Mouse (Mus musculus) bone marrow, adult 2 months (tissue): Measurements from ENCODE around the gene Sim2. TPM values are rescaled to one million over a fixed set of nuclear protein-coding genes. Genes with fewer than 3 reads are reported as not detected.

Experiments
- H3K27ac ChIP-seq: fragments of 200-500 bp; 2 replicates; pipeline ENCODE4 v1.5.1; 2012; ENCODE audit warnings: low read depth, mild to moderate bottlenecking, control low read depth, inconsistent platforms, low read length; ENCODE audit not compliant: control insufficient read depth, poor library complexity, insufficient read depth
- H3K4me1 ChIP-seq: fragments of 200-500 bp; 2 replicates; pipeline ENCODE4 v1.6.1; 2011; ENCODE audit warnings: low read length; ENCODE audit not compliant: control insufficient read depth, insufficient read depth
- H3K4me3 ChIP-seq: fragments of 200-500 bp; replicated peaks from 2 replicates; pipeline ENCODE3; 2011; ENCODE audit warnings: mild to moderate bottlenecking, low read depth, low read length, control low read depth; ENCODE audit not compliant: control insufficient read depth
- CTCF ChIP-seq: fragments of 200-500 bp; IDR thresholded peaks from 2 replicates; pipeline ENCODE4 v1.5.1; 2011; ENCODE audit warnings: low read length, control low read depth; ENCODE audit not compliant: control insufficient read depth, insufficient read depth
- POLR2A ChIP-seq: fragments of 200-500 bp; IDR thresholded peaks from 2 replicates; pipeline ENCODE4 v1.6.1; 2011; ENCODE audit warnings: low read depth, mild to moderate bottlenecking, control low read depth, low read length, borderline replicate concordance; ENCODE audit not compliant: control insufficient read depth
- WGBS: fragments of 180-500 bp; shearing (Covaris S2); methylation state at CpG from one replicate; pipeline ENCODE4 v1.1.7; 2018; 5-methylcytosine and 5-hydroxymethylcytosine counted together
- polyA plus RNA-seq: library from polyadenylated mRNA; stranded (reverse); fragments of >200 nt; gene quantifications from 2 replicates; pipeline ENCODE4 v1.2.4, GENCODE M21; 2011; ENCODE audit warnings: low replicate concordance; ENCODE audit not compliant: missing spikeins, insufficient read depth, insufficient read length

Gene Sim2
- polyA plus RNA-seq, 1 experiment: not detected

DNA sequence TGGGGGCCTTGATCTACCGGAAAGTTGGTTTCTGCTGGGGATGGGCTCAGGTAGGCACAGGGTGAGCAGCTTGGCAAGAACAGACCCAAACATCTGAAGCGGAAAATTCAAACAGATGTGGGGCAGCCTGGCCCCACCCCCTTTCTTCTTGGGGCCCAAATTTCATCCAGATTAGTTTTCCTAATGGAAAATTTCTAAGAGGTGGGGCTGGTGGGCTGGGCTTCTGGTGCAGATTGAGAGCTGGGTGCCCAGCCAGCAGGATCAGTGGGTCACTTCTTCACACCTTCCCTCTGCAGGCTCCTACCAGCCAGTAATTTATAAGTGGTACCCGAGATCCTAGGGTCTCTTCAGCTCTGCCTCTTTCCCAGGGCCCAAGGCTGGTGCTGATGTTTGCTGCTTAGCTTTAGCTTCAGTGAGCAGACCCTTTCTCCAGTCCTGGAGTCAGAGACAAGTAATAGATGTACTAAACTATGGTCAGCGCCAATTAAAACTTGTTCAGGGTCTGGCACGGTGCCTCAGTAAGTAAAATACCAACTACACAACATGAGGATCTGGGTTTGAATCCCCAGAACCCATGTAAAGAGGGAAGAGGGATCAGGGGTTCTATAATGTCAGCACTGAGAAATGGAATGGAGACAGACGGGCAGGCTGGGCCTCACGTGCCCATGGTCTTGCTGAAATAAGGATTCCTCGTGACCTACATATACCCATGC, 2.6 kb upstream of the Sim2 start:
- no peak overlapping the region for H3K27ac ChIP-seq
- H3K4me3 ChIP-seq: no peak overlapping the region
- TF ChIP-seq CTCF (no peak), POLR2A (no peak)
- 18% methylated on average over 8 of the region's 8 CpGs for WGBS
- no peaks in the 10 kb centered on the region for H3K4me1 ChIP-seq

DNA sequence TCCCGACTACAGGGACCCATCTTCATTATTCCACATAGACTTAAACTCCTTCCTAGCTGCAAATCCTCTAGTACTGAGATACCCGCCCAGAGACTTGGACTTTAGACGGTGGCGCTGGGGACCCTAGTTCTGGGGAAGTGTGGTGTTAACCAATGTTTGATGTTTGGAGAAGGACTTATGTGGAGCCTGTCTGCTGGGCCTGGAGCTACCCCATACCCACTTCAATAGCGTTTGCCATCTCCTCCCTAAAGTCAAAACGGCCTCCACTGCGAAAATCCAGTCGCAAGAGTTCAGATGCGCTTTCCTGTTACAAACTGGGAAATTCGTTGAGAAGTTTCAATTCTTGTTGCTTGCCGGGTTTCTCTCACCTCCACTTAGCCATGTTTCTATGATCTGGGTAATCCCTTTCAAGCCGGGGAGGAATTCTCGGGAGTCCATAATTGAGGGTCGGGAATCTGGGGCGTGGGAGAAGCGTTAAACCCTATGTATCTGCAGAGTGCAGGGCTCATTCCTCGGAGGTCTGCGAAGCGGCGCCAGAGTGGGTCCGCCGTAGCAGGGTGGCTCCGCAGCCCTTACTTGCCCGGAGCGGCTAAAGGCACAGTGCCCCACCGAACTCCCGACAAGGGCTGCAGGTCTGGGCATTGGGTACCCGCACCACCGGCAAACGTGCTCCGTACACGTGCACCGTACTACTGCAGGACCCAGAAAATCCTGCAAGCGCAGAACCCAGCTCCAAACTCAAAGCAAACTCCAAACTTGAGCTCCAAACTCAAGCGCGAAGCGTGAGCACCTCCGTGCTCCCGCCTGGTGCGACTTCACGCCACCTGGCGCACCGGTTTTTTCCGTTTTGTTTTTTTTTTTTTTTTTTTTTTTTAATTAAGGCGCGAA, 1.5 kb upstream of the Sim2 start:
- H3K4me1 ChIP-seq: no peaks in the 10 kb centered on the region
- 5% methylated on average over 46 of the region's 46 CpGs for WGBS
- TF ChIP-seq CTCF: no peak
- no peak for TF ChIP-seq POLR2A

DNA sequence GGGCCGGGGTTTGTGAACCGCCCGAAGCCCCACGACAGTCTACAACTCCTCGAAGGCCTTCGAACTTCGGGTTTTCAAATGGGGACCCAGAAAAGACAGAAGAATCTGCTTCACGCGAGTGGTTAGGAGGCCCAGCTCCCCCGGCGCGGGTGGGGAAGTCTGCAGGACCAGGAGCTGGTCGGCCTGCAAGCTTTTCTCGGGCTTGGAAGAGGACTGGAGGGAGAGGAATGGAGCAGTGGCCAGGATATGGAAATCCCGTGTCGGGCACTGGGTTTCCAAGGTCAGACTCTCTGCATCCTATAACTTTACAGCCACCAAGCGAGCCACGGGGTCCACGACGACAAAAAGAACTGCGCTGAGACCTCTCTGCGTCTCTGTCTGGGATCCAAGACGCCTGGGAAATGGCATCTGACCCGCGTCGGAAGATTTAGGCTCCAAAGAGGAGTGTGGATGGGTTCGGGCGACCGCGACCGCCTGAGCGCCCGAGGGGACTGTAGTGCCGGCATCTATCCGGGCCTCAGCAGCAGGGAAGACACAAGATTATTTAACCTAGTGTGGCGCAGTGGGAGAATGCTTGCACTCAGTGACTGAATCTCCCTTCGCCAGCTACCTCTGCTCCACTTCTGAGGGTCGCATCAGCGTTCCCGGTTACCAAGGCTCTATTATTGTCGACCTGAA, 744 bp upstream of the Sim2 start:
- Histone ChIP-seq H3K4me1 (no peaks in the 10 kb centered on the region), H3K27ac (no peak overlapping the region), H3K4me3 (no peak overlapping the region)
- WGBS: 3% methylated on average over 41 of the region's 41 CpGs
- TF ChIP-seq CTCF (no peak), POLR2A (no peak)

More for the DNA sequence above, 1.5 kb upstream of the Sim2 start:
- no peak overlapping the region for H3K27ac ChIP-seq
- no peak overlapping the region for H3K4me3 ChIP-seq

DNA sequence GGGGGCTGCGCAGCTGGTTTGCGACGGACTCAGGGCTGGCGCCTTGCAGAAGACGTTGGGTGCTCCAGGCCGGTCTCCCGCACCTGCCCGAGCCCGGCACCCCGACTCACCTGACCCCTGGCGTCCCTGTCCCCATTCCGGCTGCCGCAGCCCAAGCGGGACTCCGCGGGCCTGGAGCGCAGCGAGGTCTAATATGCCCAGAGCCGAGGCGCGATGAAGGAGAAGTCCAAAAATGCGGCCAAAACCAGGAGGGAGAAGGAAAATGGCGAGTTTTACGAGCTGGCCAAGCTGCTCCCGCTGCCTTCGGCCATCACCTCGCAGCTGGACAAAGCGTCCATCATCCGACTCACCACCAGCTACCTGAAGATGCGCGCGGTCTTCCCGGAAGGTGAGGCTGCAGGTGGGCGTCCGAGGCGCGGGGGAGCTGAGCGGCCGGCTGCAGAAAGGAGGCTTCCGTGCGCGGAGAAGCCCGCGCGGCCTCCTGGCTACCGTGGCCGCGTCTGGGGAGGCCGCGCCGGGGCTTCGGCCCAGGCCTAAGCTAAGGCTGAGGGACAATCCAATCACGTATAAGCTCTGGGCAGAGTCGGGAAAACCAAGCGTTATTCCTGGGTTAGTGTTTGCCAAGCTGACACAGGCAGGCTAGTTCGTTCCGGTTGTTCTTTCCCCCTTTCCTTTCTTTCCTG, 1.0 kb downstream of the Sim2 start:
- WGBS: 3% methylated on average over 57 of the region's 57 CpGs
- no peak overlapping the region for H3K4me3 ChIP-seq
- H3K27ac ChIP-seq: no peak overlapping the region; the same call in 1 of the 2 replicates
- H3K4me1 ChIP-seq: no peaks in the 10 kb centered on the region
- TF ChIP-seq CTCF (no peak), POLR2A (no peak)

DNA sequence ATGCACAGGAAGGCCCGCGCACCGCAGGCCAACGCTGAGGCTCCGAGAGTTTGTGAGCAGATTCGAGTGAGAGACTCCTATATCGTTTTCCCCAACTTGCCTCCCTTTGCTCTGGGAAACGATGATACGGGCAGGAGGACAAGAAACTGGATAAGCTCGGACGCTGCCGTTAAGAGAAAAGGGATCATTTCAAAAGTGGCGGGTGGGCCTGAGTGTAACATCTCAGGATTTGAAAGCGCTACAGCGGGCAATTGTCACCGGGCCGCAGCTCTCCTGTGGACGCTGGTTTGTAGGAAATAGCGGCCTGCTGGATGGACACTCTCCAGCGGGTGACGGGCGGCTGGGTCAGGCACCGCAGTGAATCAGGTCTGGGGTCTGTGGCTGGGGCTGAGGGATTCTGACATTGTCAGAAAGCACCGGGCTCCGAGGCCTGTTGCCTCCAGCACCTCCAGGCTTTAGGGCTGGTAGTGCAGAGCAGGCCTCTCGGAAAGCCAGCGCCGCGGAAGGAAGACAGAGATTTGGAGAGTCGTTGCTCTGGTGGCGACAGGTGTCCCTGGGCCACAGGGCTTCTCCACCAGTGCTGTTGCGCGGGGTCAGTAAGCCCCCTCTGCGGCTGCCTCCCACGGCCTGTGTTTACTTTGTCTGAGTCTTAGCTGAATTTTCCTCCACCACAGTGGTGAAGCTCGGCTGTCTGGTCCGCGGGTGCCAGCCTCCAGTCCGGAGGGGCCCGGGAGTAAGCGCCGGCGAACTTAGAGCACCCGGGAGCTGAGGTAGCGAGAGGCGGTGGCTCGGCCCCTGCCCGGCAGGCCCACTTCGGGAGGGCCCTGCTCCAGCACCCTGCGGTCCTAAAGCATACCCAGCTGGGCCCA, 2.2 kb downstream of the Sim2 start:
- TF ChIP-seq POLR2A: no peak
- no peak for TF ChIP-seq CTCF
- Histone ChIP-seq H3K4me1 (no peaks in the 10 kb centered on the region), H3K27ac (no peak overlapping the region), H3K4me3 (no peak overlapping the region)
- 5% methylated on average over 50 of the region's 50 CpGs for WGBS

DNA sequence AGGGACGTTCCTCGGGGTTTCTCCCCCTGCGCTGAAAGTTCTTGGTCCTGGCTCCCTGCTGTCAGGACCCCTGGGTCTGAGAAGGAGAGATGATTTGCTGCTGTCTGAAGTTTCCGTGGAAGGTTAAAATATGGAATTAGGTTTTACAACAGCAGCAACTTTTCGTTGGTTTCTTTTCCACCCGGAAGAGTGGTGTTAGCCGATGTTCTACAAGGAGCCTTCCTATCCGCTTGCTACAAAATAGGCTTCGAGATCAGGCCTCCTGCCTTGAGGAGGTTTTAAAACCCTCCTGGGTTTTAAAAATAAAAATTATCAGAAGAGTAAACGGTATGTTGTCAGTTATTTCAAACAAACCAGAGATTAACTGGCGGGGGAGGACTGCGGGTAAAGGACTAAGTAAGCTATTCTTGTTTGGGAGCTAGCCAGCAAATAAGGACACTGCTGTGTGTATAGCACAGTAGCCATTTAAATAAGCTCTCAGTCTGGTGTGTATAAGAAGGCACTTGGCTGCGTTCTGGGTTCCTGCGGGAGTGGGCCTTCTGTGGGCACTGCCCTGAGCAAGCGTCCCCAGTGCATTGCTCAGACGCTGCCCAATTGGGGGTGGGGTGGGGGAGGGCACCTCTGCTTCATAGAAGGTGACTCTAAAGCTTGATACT, 3.0 kb downstream of the Sim2 start:
- WGBS: 14% methylated on average over 16 of the region's 16 CpGs
- TF ChIP-seq CTCF (no peak), POLR2A (no peak)
- Histone ChIP-seq H3K4me1 (no peaks in the 10 kb centered on the region), H3K4me3 (no peak overlapping the region), H3K27ac (no peak overlapping the region)

DNA sequence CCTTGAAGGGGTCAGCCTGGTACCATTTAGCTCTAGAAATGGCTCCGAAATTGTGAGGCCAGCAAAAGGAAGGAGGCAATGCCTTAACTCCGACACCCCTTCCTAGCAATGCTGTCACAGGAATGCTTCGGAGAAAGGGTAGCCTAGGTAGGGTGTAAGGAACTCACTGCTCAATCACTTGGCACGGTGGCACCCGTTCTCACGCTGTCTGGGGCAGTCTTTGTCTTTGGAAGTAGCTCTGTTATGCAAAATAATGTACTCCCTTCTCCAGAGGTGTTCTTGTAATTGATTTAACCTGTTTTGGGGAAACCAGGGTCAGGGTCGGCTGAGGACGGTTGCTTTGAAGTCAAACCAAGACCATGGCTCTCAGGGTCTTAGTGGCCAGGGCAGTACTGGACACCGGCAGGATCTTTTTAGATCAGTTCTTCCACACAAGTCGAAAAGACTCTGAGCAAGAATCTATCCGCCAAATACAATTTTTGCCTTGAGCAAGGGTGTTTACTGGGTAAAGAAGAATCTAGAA, 3.6 kb downstream of the Sim2 start:
- TF ChIP-seq POLR2A: no peak
- TF ChIP-seq CTCF: no peak
- Histone ChIP-seq H3K27ac (no peak overlapping the region), H3K4me1 (no peaks in the 10 kb centered on the region), H3K4me3 (no peak overlapping the region)
- 13% methylated on average over 11 of the region's 11 CpGs for WGBS
